Mouse (Mus musculus) embryonic facial prominence, embryonic 14.5 days (tissue): ENCODE measurements at regions not wholly inside any gene's neighbourhood (a gene's known extent, or its start where the extent isn't known, plus 50 kb on each side); places are given as distances from the start of the nearest gene placed in this dataset.
"Not testable (repeated sequence)": the region's sequence is repeated elsewhere in the genome, so short reads cannot be mapped to it uniquely, and the experiment has no call there.

Source experiments
- ATAC-seq: fragments of 200-750 bp; cut with Nextera tagmentation; 2 replicates; pipeline ENCODE4 v1.8.0; 2017; ENCODE audit warnings: low read depth, moderate number of reproducible peaks, moderate TSS enrichment
- DNase-seq: peaks from one replicate; pipeline ENCODE4 v3.0.0-alpha.2; 2015; ENCODE audit warnings: low spot score
- H3K27ac ChIP-seq: fragments of 300-500 bp; sonication (generic); replicated peaks from 2 replicates; pipeline ENCODE4 v1.5.1; 2014; ENCODE audit warnings: low read depth, mild to moderate bottlenecking, low read length, moderate library complexity
- H3K27me3 ChIP-seq: fragments of 300-500 bp; sonication (generic); replicated peaks from 2 replicates; pipeline ENCODE4 v1.6.1; 2014; ENCODE audit warnings: low read length; ENCODE audit not compliant: control insufficient read depth, insufficient read depth
- H3K36me3 ChIP-seq: fragments of 300-500 bp; sonication (generic); 2 replicates; pipeline ENCODE4 v1.6.1; 2014; ENCODE audit warnings: low read length, mixed read lengths; ENCODE audit not compliant: control insufficient read depth, insufficient read depth
- H3K4me1 ChIP-seq: fragments of 300-500 bp; sonication (generic); 2 replicates; pipeline ENCODE4 v1.6.1; 2014; ENCODE audit warnings: antibody characterized with exemption, low read length; ENCODE audit not compliant: control insufficient read depth, insufficient read depth
- H3K4me2 ChIP-seq: fragments of 300-500 bp; sonication (generic); 2 replicates; pipeline ENCODE4 v1.6.1; 2014; ENCODE audit warnings: low read depth, mild to moderate bottlenecking, low read length, moderate library complexity, mixed read lengths
- H3K4me3 ChIP-seq: fragments of 300-500 bp; sonication (generic); 2 replicates; pipeline ENCODE4 v1.5.1; 2014; ENCODE audit warnings: low read depth, mild to moderate bottlenecking, low read length
- H3K9ac ChIP-seq: fragments of 300-500 bp; sonication (generic); 2 replicates; pipeline ENCODE4 v1.6.1; 2014; ENCODE audit warnings: low read depth, mild to moderate bottlenecking, low read length, moderate library complexity, mixed read lengths
- H3K9me3 ChIP-seq: fragments of 300-500 bp; sonication (generic); 2 replicates; pipeline ENCODE4 v1.6.1; 2016; ENCODE audit warnings: low read length; ENCODE audit not compliant: control insufficient read depth
- WGBS: fragments of 180-500 bp; shearing (Covaris S2); extraction: QIAGEN DNeasy Blood & Tissue Kit; methylation state at CpG from one replicate; pipeline ENCODE4 v1.1.7; 2014; 5-methylcytosine and 5-hydroxymethylcytosine counted together

- no peak overlapping the region for H3K4me2 ChIP-seq
- H3K36me3 ChIP-seq = no peaks in the 10 kb centered on the region
- no peak overlapping the region for H3K9ac ChIP-seq
- H3K9me3 ChIP-seq = no peaks in the 10 kb centered on the region
- H3K4me3 ChIP-seq = no peak overlapping the region
- no peaks in the 10 kb centered on the region for H3K27me3 ChIP-seq
- no peak for DNase-seq
- ATAC-seq = no peak
- H3K27ac ChIP-seq = no peak overlapping the region
- WGBS = 73% methylated on average over 2 of the region's 2 CpGs
- no peaks in the 10 kb centered on the region for H3K4me1 ChIP-seq
These were observed 568.1 kb upstream of the G6pd2 start for GRCm38 (mm10) chr5:61240498-61240897.

- 89% methylated on average over 15 of the region's 15 CpGs for whole genome bisulfite sequencing
- H3K4me1 ChIP-seq = not testable (repeated sequence)
These were observed 520.1 kb upstream of the G6pd2 start for GRCm38 (mm10) chr5:61288506-61288905.

GRCm38 (mm10) chr5:61314951-61315350, 493.7 kb upstream of the G6pd2 start:
- Histone ChIP-seq H3K27ac (no peak overlapping the region), H3K4me2 (no peak overlapping the region), H3K4me3 (no peak overlapping the region), H3K9ac (no peak overlapping the region), H3K4me1 (no peaks in the 10 kb centered on the region), H3K36me3 (no peaks in the 10 kb centered on the region), H3K27me3 (no peaks in the 10 kb centered on the region), H3K9me3 (no peaks in the 10 kb centered on the region)
- WGBS = 77% methylated on average over 5 of the region's 5 CpGs
- ATAC-seq (no peak), DNase-seq (no peak)

More at GRCm38 (mm10) chr5:61288506-61288905, 520.1 kb upstream of the G6pd2 start:
- H3K27me3 ChIP-seq, H3K4me3 ChIP-seq, H3K9me3 ChIP-seq, H3K9ac ChIP-seq, H3K27ac ChIP-seq, H3K4me2 ChIP-seq, ATAC-seq, DNase-seq, H3K36me3 ChIP-seq: not testable (repeated sequence)

- ATAC-seq (no peak), DNase-seq (no peak)
- Histone ChIP-seq H3K27ac (no peak overlapping the region), H3K4me2 (no peak overlapping the region), H3K4me1 (no peaks in the 10 kb centered on the region), H3K27me3 (no peaks in the 10 kb centered on the region), H3K4me3 (no peak overlapping the region), H3K9ac (no peak overlapping the region), H3K36me3 (no peaks in the 10 kb centered on the region), H3K9me3 (no peaks in the 10 kb centered on the region)
- 67% methylated on average over 1 of the region's 1 CpGs for WGBS
These were observed 457.2 kb upstream of the G6pd2 start for GRCm38 (mm10) chr5:61351372-61351771.

- Histone ChIP-seq H3K27ac (no peak overlapping the region), H3K27me3 (no peaks in the 10 kb centered on the region), H3K36me3 (no peaks in the 10 kb centered on the region), H3K9me3 (no peaks in the 10 kb centered on the region), H3K4me1 (no peaks in the 10 kb centered on the region), H3K4me3 (no peak overlapping the region), H3K4me2 (no peak overlapping the region), H3K9ac (no peak overlapping the region)
- WGBS = 74% methylated on average over 6 of the region's 6 CpGs
- no peak for ATAC-seq
- DNase-seq = peak; percentile 8
These were observed 453.2 kb upstream of the G6pd2 start for GRCm38 (mm10) chr5:61355263-61355981.

GRCm38 (mm10) chr5:61372901-61373300, 435.7 kb upstream of the G6pd2 start:
- H3K9ac ChIP-seq = no peak overlapping the region
- H3K4me3 ChIP-seq = no peak overlapping the region
- no peaks in the 10 kb centered on the region for H3K36me3 ChIP-seq
- peak; percentile 70 for DNase-seq
- no peak overlapping the region for H3K4me2 ChIP-seq
- H3K27ac ChIP-seq = no peak overlapping the region
- H3K27me3 ChIP-seq = no peaks in the 10 kb centered on the region
- no peaks in the 10 kb centered on the region for H3K9me3 ChIP-seq
- peak; percentile 70; the same call in 1 of the 2 replicates for ATAC-seq
- WGBS = 57% methylated on average over 1 of the region's 1 CpGs
- no peaks in the 10 kb centered on the region for H3K4me1 ChIP-seq

GRCm38 (mm10) chr5:61394977-61395708, 413.5 kb upstream of the G6pd2 start:
- Histone ChIP-seq H3K4me2 (no peak overlapping the region), H3K9ac (no peak overlapping the region), H3K4me1 (no peaks in the 10 kb centered on the region), H3K9me3 (no peaks in the 10 kb centered on the region), H3K36me3 (no peaks in the 10 kb centered on the region), H3K27me3 (no peaks in the 10 kb centered on the region), H3K4me3 (no peak overlapping the region), H3K27ac (no peak overlapping the region)
- no peak for ATAC-seq
- no peak for DNase-seq
